Mouse (Mus musculus) intestine, embryonic 14.5 days (tissue): ENCODE measurements around the gene Lrsam1. TPM values are rescaled to one million over a fixed set of nuclear protein-coding genes. Genes with fewer than 3 reads are reported as not detected.

Source experiments
- ATAC-seq: fragments of 200-750 bp; cut with Nextera tagmentation; replicated peaks from 2 replicates; pipeline ENCODE4 v1.8.0; 2017; ENCODE audit warnings: low read depth, moderate number of reproducible peaks, moderate TSS enrichment, moderate library complexity; ENCODE audit not compliant: low FRiP score, low TSS enrichment
- DNase-seq: peaks from one replicate; pipeline ENCODE4 v3.0.0-alpha.2; 2018; ENCODE audit warnings: low spot score
- H3K27ac ChIP-seq: fragments of 300-500 bp; sonication (generic); 2 replicates; pipeline ENCODE4 v1.5.1; 2014; ENCODE audit warnings: low read depth, mild to moderate bottlenecking, control low read depth
- H3K27me3 ChIP-seq: fragments of 300-500 bp; sonication (generic); replicated peaks from 2 replicates; pipeline ENCODE4 v1.6.1; 2014; ENCODE audit warnings: low read length, control low read depth; ENCODE audit not compliant: control insufficient read depth, insufficient read depth
- H3K36me3 ChIP-seq: fragments of 300-500 bp; sonication (generic); 2 replicates; pipeline ENCODE4 v1.6.1; 2014; ENCODE audit warnings: low read length, control low read depth; ENCODE audit not compliant: control insufficient read depth, insufficient read depth
- H3K4me1 ChIP-seq: fragments of 300-500 bp; sonication (generic); replicated peaks from 2 replicates; pipeline ENCODE4 v1.6.1; 2014; ENCODE audit warnings: low read length, control low read depth, mixed read lengths; ENCODE audit not compliant: control insufficient read depth, insufficient read depth
- H3K4me2 ChIP-seq: fragments of 300-500 bp; sonication (generic); 2 replicates; pipeline ENCODE4 v1.6.1; 2014; ENCODE audit warnings: low read length
- H3K4me3 ChIP-seq: fragments of 300-500 bp; sonication (generic); 2 replicates; pipeline ENCODE4 v1.5.1; 2014; ENCODE audit warnings: low read depth, low read length, control low read depth, mixed read lengths
- H3K9ac ChIP-seq: fragments of 300-500 bp; sonication (generic); 2 replicates; pipeline ENCODE4 v1.6.1; 2014; ENCODE audit warnings: mild to moderate bottlenecking, low read length
- H3K9me3 ChIP-seq: fragments of 300-500 bp; sonication (generic); 2 replicates; pipeline ENCODE4 v1.6.1; 2016; ENCODE audit warnings: low read length, control low read depth; ENCODE audit not compliant: control insufficient read depth
- WGBS: fragments of 180-500 bp; shearing (Covaris S2); extraction: QIAGEN DNeasy Blood & Tissue Kit; methylation state at CpG from one replicate; pipeline ENCODE4 v1.1.7; 2014; 5-methylcytosine and 5-hydroxymethylcytosine counted together
- polyA plus RNA-seq: library from polyadenylated mRNA; unstranded; fragments of >200 nt; fragmentation: Nextera tagmentation; extraction: Ambion mirVana; gene quantifications from 2 replicates; pipeline ENCODE4 v1.2.1, GENCODE M21; 2014

The Lrsam1 gene
- polyA plus RNA-seq, 1 experiment from 2014 or later, result 7.0 TPM

DNA sequence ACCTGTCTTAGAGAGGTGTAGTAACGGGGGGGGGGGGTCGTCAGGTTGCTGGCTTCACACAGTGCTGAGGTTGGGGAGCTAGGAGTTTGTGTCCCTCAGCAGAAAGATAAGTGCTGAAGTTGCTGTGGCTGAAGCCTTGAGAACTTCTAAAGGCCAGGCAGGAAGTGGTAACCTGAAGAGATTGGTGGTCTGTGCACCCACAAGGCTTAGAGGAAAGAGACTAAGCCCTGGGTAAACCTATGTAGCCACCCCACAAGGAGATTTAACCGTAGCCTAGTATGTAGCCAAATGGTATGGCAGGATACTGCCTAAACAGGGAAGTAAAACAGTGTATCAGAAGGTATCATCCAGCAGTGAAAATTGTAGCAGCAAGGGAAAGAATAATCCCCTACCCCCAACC, 71.1 kb downstream of the Lrsam1 start:
- H3K27me3 ChIP-seq, result no peaks in the 10 kb centered on the region
- H3K4me2 ChIP-seq, result no peak overlapping the region
- no peak overlapping the region for H3K9ac ChIP-seq
- no peaks in the 10 kb centered on the region for H3K9me3 ChIP-seq
- H3K4me3 ChIP-seq, result no peak overlapping the region
- no peak for ATAC-seq
- 81% methylated on average over 3 of the region's 3 CpGs for WGBS
- DNase-seq, result no peak
- H3K36me3 ChIP-seq, result 0 out of 2 replicates have a peak, but pooled peaks cover 6% of the 10 kb centered on the region
- no peak overlapping the region for H3K27ac ChIP-seq
- H3K4me1 ChIP-seq, result peaks cover 27% of the 10 kb centered on the region

GRCm38 (mm10) chr2:32888551-32888950, 72.9 kb downstream of the Lrsam1 start:
- H3K27me3 ChIP-seq, result no peaks in the 10 kb centered on the region
- no peaks in the 10 kb centered on the region for H3K9me3 ChIP-seq
- H3K9ac ChIP-seq, result no peak overlapping the region
- no peak overlapping the region for H3K4me2 ChIP-seq
- DNase-seq (no peak), ATAC-seq (no peak)
- 0 out of 2 replicates have a peak, but pooled peaks cover 6% of the 10 kb centered on the region for H3K36me3 ChIP-seq
- peaks cover 43% of the 10 kb centered on the region for H3K4me1 ChIP-seq
- 25% methylated on average over 3 of the region's 3 CpGs for WGBS
- H3K4me3 ChIP-seq, result no peak overlapping the region
- H3K27ac ChIP-seq, result peak overlapping the region; percentile 77

DNA sequence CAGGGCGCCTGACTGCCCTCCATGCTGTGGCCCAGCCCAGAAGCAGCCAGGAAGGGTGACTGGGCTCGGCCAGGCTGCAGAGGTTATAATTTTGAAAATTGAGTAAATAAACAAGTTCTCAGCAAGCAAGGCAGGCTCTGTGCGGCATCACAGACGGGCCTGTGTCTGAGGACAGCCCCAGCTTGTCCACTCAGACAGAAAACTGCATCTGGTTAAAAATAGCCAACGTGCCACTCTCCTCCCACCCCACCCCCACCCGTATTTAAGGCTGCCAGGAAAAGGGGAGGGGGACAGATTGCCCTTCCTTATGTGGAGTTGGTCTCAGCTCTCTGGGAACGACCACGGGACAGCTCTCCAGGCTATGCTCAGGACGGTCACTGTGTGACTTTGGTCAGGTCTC, 73.4 kb downstream of the Lrsam1 start:
- peak; percentile 34; the same call in 1 of the 2 replicates for ATAC-seq
- Histone ChIP-seq H3K4me2 (no peak overlapping the region), H3K36me3 (0 out of 2 replicates have a peak, but pooled peaks cover 6% of the 10 kb centered on the region), H3K4me3 (no peak overlapping the region), H3K9me3 (no peaks in the 10 kb centered on the region), H3K4me1 (peaks cover 47% of the 10 kb centered on the region), H3K27me3 (no peaks in the 10 kb centered on the region), H3K9ac (no peak overlapping the region; the same call in 1 of the 2 replicates), H3K27ac (peak overlapping the region; percentile 77)
- WGBS, result 12% methylated on average over 9 of the region's 9 CpGs
- DNase-seq, result no peak

GRCm38 (mm10) chr2:32884745-32885144, 76.7 kb downstream of the Lrsam1 start:
- no peak overlapping the region for H3K9ac ChIP-seq
- WGBS, result 16% methylated on average over 7 of the region's 7 CpGs

DNA sequence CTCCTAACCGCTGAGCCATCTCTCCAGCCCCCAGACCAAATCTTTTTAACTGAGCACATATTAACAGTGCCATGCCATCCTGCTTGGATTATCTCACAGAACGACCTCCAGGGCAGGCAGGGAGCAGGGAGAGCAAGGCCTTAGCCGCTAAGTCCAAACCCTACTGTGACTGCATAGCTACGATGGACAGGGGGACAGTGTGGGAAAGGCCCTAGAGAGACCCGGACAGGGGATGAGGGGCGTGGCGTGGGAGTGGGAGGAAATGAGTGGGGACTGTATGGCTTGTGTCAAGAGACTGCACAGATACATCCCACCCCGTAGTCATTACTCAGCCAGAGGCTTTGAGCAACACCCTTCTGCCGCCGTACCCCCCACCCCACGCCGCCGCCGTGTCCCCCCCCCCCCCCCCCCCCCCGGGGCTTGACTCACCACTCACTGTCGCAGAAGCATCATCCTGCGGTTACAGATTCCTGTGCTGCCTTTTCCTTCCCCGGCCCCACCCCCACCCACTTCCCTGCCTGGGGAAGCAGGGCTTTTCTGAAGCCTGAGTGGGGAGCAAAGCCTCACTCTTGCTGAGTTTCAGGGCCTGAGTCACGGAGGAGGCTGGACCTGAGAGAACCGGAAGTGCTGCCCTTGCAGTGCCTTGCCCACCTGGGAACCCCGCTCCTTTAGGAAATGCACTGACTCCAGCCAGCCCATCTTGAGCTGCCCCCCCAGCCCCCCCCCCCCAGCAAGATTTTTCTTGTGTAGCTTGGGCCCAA, 79.0 kb downstream of the Lrsam1 start:
- H3K36me3 ChIP-seq, result no peaks in the 10 kb centered on the region; the same call in 1 of the 2 replicates
- no peak overlapping the region for H3K9ac ChIP-seq
- peaks cover 81% of the 10 kb centered on the region for H3K4me1 ChIP-seq
- no peak for DNase-seq
- peak overlapping the region; percentile 83 for H3K27ac ChIP-seq
- 26% methylated on average over 14 of the region's 21 CpGs for WGBS
- no peak overlapping the region for H3K4me3 ChIP-seq
- no peaks in the 10 kb centered on the region for H3K27me3 ChIP-seq
- peak overlapping the region; percentile 28 for H3K4me2 ChIP-seq
- ATAC-seq, result peak; percentile 43
- H3K9me3 ChIP-seq, result no peaks in the 10 kb centered on the region

More at GRCm38 (mm10) chr2:32884745-32885144, 76.7 kb downstream of the Lrsam1 start:
- H3K9me3 ChIP-seq, result no peaks in the 10 kb centered on the region
- no peaks in the 10 kb centered on the region for H3K27me3 ChIP-seq
- H3K4me1 ChIP-seq, result peaks cover 78% of the 10 kb centered on the region
- H3K27ac ChIP-seq, result peak overlapping the region; percentile 51; the same call in 1 of the 2 replicates
- ATAC-seq (no peak), DNase-seq (no peak)
- no peak overlapping the region; the same call in 1 of the 2 replicates for H3K4me2 ChIP-seq
- no peak overlapping the region for H3K4me3 ChIP-seq
- H3K36me3 ChIP-seq, result no peaks in the 10 kb centered on the region; the same call in 1 of the 2 replicates

DNA sequence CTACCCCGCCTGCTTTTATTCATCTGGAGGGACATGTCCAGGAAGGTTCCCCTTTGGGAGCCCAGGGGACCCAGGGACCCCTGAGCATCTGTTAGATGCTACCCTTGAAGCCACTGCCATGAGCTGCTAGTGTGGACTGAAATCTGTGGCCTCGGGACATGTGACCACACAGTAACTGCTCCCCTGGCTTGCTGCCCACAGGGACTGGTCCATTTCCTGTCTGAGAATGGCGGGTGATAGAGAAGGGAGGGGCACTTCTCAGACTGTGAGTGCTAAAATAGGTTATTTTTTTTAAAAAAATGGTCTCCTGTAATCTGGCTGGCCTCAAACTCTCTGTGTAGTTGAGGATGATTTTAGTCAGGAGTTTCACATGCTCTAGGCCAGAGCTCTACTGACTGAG, 79.7 kb downstream of the Lrsam1 start:
- no peaks in the 10 kb centered on the region for H3K27me3 ChIP-seq
- H3K9me3 ChIP-seq, result no peaks in the 10 kb centered on the region
- no peaks in the 10 kb centered on the region; the same call in 1 of the 2 replicates for H3K36me3 ChIP-seq
- no peak for DNase-seq
- H3K9ac ChIP-seq, result 0 out of 2 replicates have a peak overlapping the region, but pooled peaks have one; percentile 20
- no peak overlapping the region for H3K4me3 ChIP-seq
- peak overlapping the region; percentile 1; the same call in 1 of the 2 replicates for H3K4me2 ChIP-seq
- 23% methylated on average over 3 of the region's 3 CpGs for WGBS
- peaks cover 80% of the 10 kb centered on the region for H3K4me1 ChIP-seq
- ATAC-seq, result no peak
- H3K27ac ChIP-seq, result peak overlapping the region; percentile 83

- H3K27ac ChIP-seq, result peak overlapping the region; percentile 83
- no peak overlapping the region for H3K4me3 ChIP-seq
- WGBS, result 43% methylated on average over 6 of the region's 6 CpGs
- H3K9ac ChIP-seq, result peak overlapping the region; percentile 20; the same call in 1 of the 2 replicates
- no peaks in the 10 kb centered on the region; the same call in 1 of the 2 replicates for H3K36me3 ChIP-seq
- H3K4me1 ChIP-seq, result peaks cover 80% of the 10 kb centered on the region
- peak overlapping the region; percentile 1; the same call in 1 of the 2 replicates for H3K4me2 ChIP-seq
- ATAC-seq (no peak), DNase-seq (no peak)
- no peaks in the 10 kb centered on the region for H3K9me3 ChIP-seq
- no peaks in the 10 kb centered on the region for H3K27me3 ChIP-seq
Observed at GRCm38 (mm10) chr2:32881054-32881453, 80.4 kb downstream of the Lrsam1 start.

DNA sequence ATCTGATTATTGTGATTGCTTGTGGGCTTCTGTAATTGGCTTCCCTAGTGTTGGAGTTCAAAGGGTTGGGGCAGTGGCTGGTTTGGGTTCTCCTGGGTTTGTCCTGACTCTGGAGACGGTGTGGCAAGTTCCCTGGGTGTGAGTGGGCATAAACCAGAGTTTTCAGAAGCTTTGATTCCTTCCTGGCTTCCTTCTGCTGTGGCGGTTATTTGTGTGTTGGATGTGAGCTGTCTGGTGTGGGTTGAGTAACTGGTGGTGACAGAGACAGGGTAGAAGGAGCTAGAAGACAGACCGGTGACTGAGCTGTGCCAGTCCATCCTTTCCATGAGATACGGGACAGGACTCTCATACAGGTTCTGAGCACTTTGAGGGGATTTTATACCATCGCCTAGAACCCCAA, 81.8 kb downstream of the Lrsam1 start:
- WGBS, result 80% methylated on average over 5 of the region's 5 CpGs
- Histone ChIP-seq H3K27me3 (no peaks in the 10 kb centered on the region), H3K9me3 (no peaks in the 10 kb centered on the region), H3K27ac (no peak overlapping the region), H3K4me3 (no peak overlapping the region), H3K9ac (no peak overlapping the region), H3K4me1 (peaks cover 80% of the 10 kb centered on the region), H3K36me3 (no peaks in the 10 kb centered on the region; the same call in 1 of the 2 replicates), H3K4me2 (no peak overlapping the region)
- DNase-seq, result no peak
- no peak for ATAC-seq
